Mouse (Mus musculus): ENCODE measurements around the gene Slc38a4. TPM values are rescaled to one million over a fixed set of nuclear protein-coding genes. Genes with fewer than 3 reads are reported as not detected.

The Slc38a4 gene
- not detected in 4 replicates for total RNA-seq (2023; ENCODE audit: inconsistent age)

DNA sequence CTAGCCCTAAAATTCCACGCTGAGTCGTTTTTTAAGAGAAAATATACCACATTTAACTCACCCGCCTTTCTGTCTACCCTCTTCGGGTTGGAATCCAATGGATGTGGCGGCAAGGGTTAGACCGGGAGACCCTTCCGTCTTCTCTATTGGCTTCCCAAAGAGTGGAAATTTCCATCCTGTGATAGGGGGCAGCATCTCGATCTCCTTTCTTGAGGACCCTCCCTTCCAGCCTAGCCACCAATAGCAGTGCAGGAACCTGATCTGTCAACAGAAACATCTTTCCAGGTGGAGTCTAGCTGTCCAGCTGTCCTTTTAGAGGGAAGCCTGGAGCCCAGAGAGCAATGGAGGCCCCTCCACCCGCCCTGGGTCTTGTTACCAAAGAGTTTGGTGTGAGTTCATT, at the start of gene Slc38a4:
Gene Slc38a4, minus strand, starts transcription at position 163 of the 400 bp plus-strand sequence.

Other genes with a start within 250 kb of the Slc38a4 start
- gene Pced1b, start 191.2 kb upstream of the Slc38a4 start, total RNA-seq (2023; ENCODE audit: inconsistent age): 49.2 to 62.2 TPM (median 55.8 TPM) in 4 replicates
- 16.0 to 16.9 TPM (median 16.7 TPM) in 4 replicates for gene Amigo2, start 191.3 kb upstream of the Slc38a4 start, total RNA-seq (2023; ENCODE audit: inconsistent age)

Data from B cell, adult (primary cell).